Mouse (Mus musculus) lung, embryonic 14.5 days (tissue): ENCODE measurements at regions not wholly inside any gene's neighbourhood (a gene's known extent, or its start where the extent isn't known, plus 50 kb on each side); places are given as distances from the start of the nearest gene placed in this dataset.
A peak's percentile ranks its signal among the peaks of the same experiment; 100 is the strongest.
"Not testable (repeated sequence)": the region's sequence is repeated elsewhere in the genome, so short reads cannot be mapped to it uniquely, and the experiment has no call there.

Source experiments
- ATAC-seq: fragments of 200-750 bp; cut with Nextera tagmentation; 2 replicates; pipeline ENCODE4 v1.8.0; 2017; ENCODE audit warnings: mild to moderate bottlenecking, moderate TSS enrichment, moderate library complexity; ENCODE audit not compliant: insufficient read depth
- DNase-seq: peaks from one replicate; pipeline ENCODE4 v3.0.0-alpha.2; 2015
- H3K27ac ChIP-seq: fragments of 300-500 bp; sonication (generic); 2 replicates; pipeline ENCODE4 v1.5.1; 2014; ENCODE audit warnings: low read depth, mild to moderate bottlenecking, moderate library complexity
- H3K27me3 ChIP-seq: fragments of 300-500 bp; sonication (generic); 2 replicates; pipeline ENCODE4 v1.6.1; 2014; ENCODE audit warnings: low read length, control low read depth; ENCODE audit not compliant: insufficient read depth
- H3K36me3 ChIP-seq: fragments of 300-500 bp; sonication (generic); 2 replicates; pipeline ENCODE4 v1.6.1; 2014; ENCODE audit warnings: control low read depth; ENCODE audit not compliant: insufficient read depth
- H3K4me1 ChIP-seq: fragments of 300-500 bp; sonication (generic); 2 replicates; pipeline ENCODE4 v1.6.1; 2014; ENCODE audit warnings: antibody characterized with exemption, control low read depth; ENCODE audit not compliant: insufficient read depth
- H3K4me2 ChIP-seq: fragments of 300-500 bp; sonication (generic); 2 replicates; pipeline ENCODE4 v1.6.1; 2014; ENCODE audit warnings: mild to moderate bottlenecking
- H3K4me3 ChIP-seq: fragments of 300-500 bp; sonication (generic); 2 replicates; pipeline ENCODE4 v1.5.1; 2014; ENCODE audit warnings: low read depth, low read length
- H3K9ac ChIP-seq: fragments of 300-500 bp; sonication (generic); 2 replicates; pipeline ENCODE4 v1.6.1; 2014
- H3K9me3 ChIP-seq: fragments of 300-500 bp; sonication (generic); 2 replicates; pipeline ENCODE4 v1.6.1; 2016; ENCODE audit warnings: low read depth, low read length, control low read depth
- CTCF ChIP-seq: IDR thresholded peaks from 2 replicates; pipeline ENCODE4 v1.5.1; 2016; ENCODE audit warnings: antibody characterized with exemption, low read depth
- WGBS: fragments of 180-500 bp; shearing (Covaris S2); extraction: QIAGEN DNeasy Blood & Tissue Kit; methylation state at CpG from one replicate; pipeline ENCODE4 v1.1.7; 2014; 5-methylcytosine and 5-hydroxymethylcytosine counted together

- no peaks in the 10 kb centered on the region for H3K27me3 ChIP-seq
- no peak overlapping the region for H3K9ac ChIP-seq
- ATAC-seq (no peak), DNase-seq (no peak)
- no peak for TF ChIP-seq CTCF
- H3K9me3 ChIP-seq: no peaks in the 10 kb centered on the region
- H3K4me2 ChIP-seq: no peak overlapping the region
- H3K36me3 ChIP-seq: no peaks in the 10 kb centered on the region
- H3K27ac ChIP-seq: no peak overlapping the region
- no peak overlapping the region for H3K4me3 ChIP-seq
- no peaks in the 10 kb centered on the region for H3K4me1 ChIP-seq
Measured at GRCm38 (mm10) chr3:81829966-81830599, 102.3 kb upstream of the Ctso start.

- WGBS: 7% methylated on average over 11 of the region's 11 CpGs
- ATAC-seq (peak; percentile 70; the same call in 1 of the 2 replicates), DNase-seq (peak; percentile 3)
- H3K27me3 ChIP-seq: no peaks in the 10 kb centered on the region
- H3K4me2 ChIP-seq: peak overlapping the region; percentile 44
- H3K27ac ChIP-seq: no peak overlapping the region
- no peak overlapping the region for H3K9ac ChIP-seq
- no peaks in the 10 kb centered on the region for H3K9me3 ChIP-seq
- no peak overlapping the region for H3K4me3 ChIP-seq
- H3K4me1 ChIP-seq: no peaks in the 10 kb centered on the region
- TF ChIP-seq CTCF: no peak
- H3K36me3 ChIP-seq: no peaks in the 10 kb centered on the region
Measured at GRCm38 (mm10) chr3:81835380-81836157, 96.8 kb upstream of the Ctso start.

GRCm38 (mm10) chr3:81836478-81836877 lies 95.9 kb upstream of the Ctso start:
- TF ChIP-seq CTCF: no peak
- Histone ChIP-seq H3K36me3 (no peaks in the 10 kb centered on the region), H3K4me3 (no peak overlapping the region), H3K9ac (no peak overlapping the region), H3K27me3 (no peaks in the 10 kb centered on the region), H3K9me3 (no peaks in the 10 kb centered on the region), H3K4me1 (no peaks in the 10 kb centered on the region), H3K27ac (no peak overlapping the region), H3K4me2 (no peak overlapping the region)
- ATAC-seq (no peak), DNase-seq (no peak)
- WGBS: 72% methylated on average over 7 of the region's 7 CpGs

GRCm38 (mm10) chr3:81838121-81838520 lies 94.3 kb upstream of the Ctso start:
- H3K27ac ChIP-seq, H3K9me3 ChIP-seq, H3K27me3 ChIP-seq, DNase-seq, H3K4me1 ChIP-seq, H3K9ac ChIP-seq, H3K4me2 ChIP-seq, ATAC-seq, H3K4me3 ChIP-seq, H3K36me3 ChIP-seq: not testable (repeated sequence)
- WGBS: 96% methylated on average over 9 of the region's 9 CpGs

GRCm38 (mm10) chr3:81864487-81864886 lies 67.9 kb upstream of the Ctso start:
- no peaks in the 10 kb centered on the region for H3K9me3 ChIP-seq
- H3K4me3 ChIP-seq: no peak overlapping the region
- H3K4me2 ChIP-seq: no peak overlapping the region
- no peak for TF ChIP-seq CTCF
- DNase-seq (no peak), ATAC-seq (no peak)
- H3K27me3 ChIP-seq: no peaks in the 10 kb centered on the region
- H3K36me3 ChIP-seq: no peaks in the 10 kb centered on the region
- no peaks in the 10 kb centered on the region for H3K4me1 ChIP-seq
- WGBS: 80% methylated on average over 1 of the region's 1 CpGs
- no peak overlapping the region for H3K9ac ChIP-seq
- H3K27ac ChIP-seq: no peak overlapping the region
